Mouse (Mus musculus) spleen, adult 10 weeks (tissue): ENCODE data around the gene Zfp977. TPM values are rescaled to one million over a fixed set of nuclear protein-coding genes. Genes with fewer than 3 reads are reported as not detected.

Experiments
- polyA plus RNA-seq: library from polyadenylated mRNA; stranded (reverse); fragments of 350-450 nt; fragmentation: Illumina TruSeq; extraction: RNeasy Lipid Tissue Mini Kit (QIAGEN cat#74804); gene quantifications from one replicate; pipeline ENCODE4 v1.2.3, GENCODE M21; 2015; ENCODE audit warnings: low replicate concordance; ENCODE audit not compliant: insufficient read depth

Zfp977 gene
- 0.83 TPM for polyA plus RNA-seq

GRCm38 (mm10) chr7:42592413-42592812, at the start of gene Zfp977:
Gene Zfp977 (minus strand): TSS chr7:42592547.

GRCm38 (mm10) chr7:42578488-42578887, 13.9 kb downstream of the Zfp977 start, which contains the start of gene Gm21028:
Gene Gm21028 (minus strand): TSS chr7:42578588.

Other genes starting within 250 kb of the Zfp977 start
- not detected for gene 4933421I07Rik, start 144.4 kb downstream of the Zfp977 start, polyA plus RNA-seq
- gene Zfp141, start 86.8 kb downstream of the Zfp977 start, polyA plus RNA-seq, result 25.2 TPM
- gene Gm21028, start 14.0 kb downstream of the Zfp977 start, polyA plus RNA-seq, result not detected
- 2.8 TPM for gene Zfp976, start 50.0 kb upstream of the Zfp977 start, polyA plus RNA-seq
- gene Zfp975, start 100.2 kb upstream of the Zfp977 start, polyA plus RNA-seq, result 5.3 TPM
- not detected for gene Gm17067, start 134.5 kb upstream of the Zfp977 start, polyA plus RNA-seq
- not detected for gene Vmn2r62, start 201.0 kb upstream of the Zfp977 start, polyA plus RNA-seq